Mouse (Mus musculus) mouse embryonic stem cell (cell line): ENCODE measurements around the gene Zfp672.
"Not testable (repeated sequence)": the region's sequence is repeated elsewhere in the genome, so short reads cannot be mapped to it uniquely, and the experiment has no call there.

Experiments
- in situ Hi-C, 2 experiments: fragments of 300-500 bp; cut with MboI; formaldehyde crosslinking; loops; 1 replicate in 1 of 2; 3 replicates in 1 of 2; pipeline ENCODE4 v1.14.3; 2019 to 2020; ENCODE audit warnings: low sequenced_read_pairs in 2 of 2, low pct_unique_long_range_greater_than_20kb in 1 of 2, mixed read lengths in 1 of 2; ENCODE audit not compliant: unreplicated experiment in 1 of 2

Gene Zfp672

GRCm38 (mm10) chr11:58331149-58331495 is 983 bp upstream of the Zfp672 start:
- in situ Hi-C loops, result no loop called here

GRCm38 (mm10) chr11:58329906-58330275 is 248 bp downstream of the Zfp672 start:
- in situ Hi-C loops, result no loop called here

- in situ Hi-C loops, result no loop called here
These were observed 3.4 kb downstream of the Zfp672 start for GRCm38 (mm10) chr11:58326781-58327180.

GRCm38 (mm10) chr11:58324614-58325229 is 5.4 kb downstream of the Zfp672 start:
- in situ Hi-C loops, result no loop called here

GRCm38 (mm10) chr11:58323570-58324340 is 6.4 kb downstream of the Zfp672 start:
- in situ Hi-C loops, result no loop called here

GRCm38 (mm10) chr11:58322824-58323569 is 7.1 kb downstream of the Zfp672 start:
- in situ Hi-C loops, result no loop called here

- in situ Hi-C loops, result no loop called here
These were observed 13.3 kb downstream of the Zfp672 start for GRCm38 (mm10) chr11:58316768-58317390.

GRCm38 (mm10) chr11:58316344-58316743 is 13.8 kb downstream of the Zfp672 start:
- in situ Hi-C loops, result no loop called here

GRCm38 (mm10) chr11:58315536-58316168 is 14.5 kb downstream of the Zfp672 start:
- in situ Hi-C loops, result no loop called here

- in situ Hi-C loops, result no loop called here
These were observed 16.1 kb downstream of the Zfp672 start for GRCm38 (mm10) chr11:58314069-58314468.

- in situ Hi-C loops, result no loop called here
These were observed 21.5 kb downstream of the Zfp672 start for GRCm38 (mm10) chr11:58308661-58309060.

GRCm38 (mm10) chr11:58307411-58308080 is 22.6 kb downstream of the Zfp672 start:
- in situ Hi-C loops, result no loop called here

- in situ Hi-C loops, result no loop called here
These were observed 23.3 kb downstream of the Zfp672 start, which contains the start of gene Zfp692 for GRCm38 (mm10) chr11:58306860-58307308. TSS of gene Zfp692 (plus strand) at chr11:58307069.

GRCm38 (mm10) chr11:58305299-58305698 is 24.8 kb downstream of the Zfp672 start:
- in situ Hi-C loops, result not testable (repeated sequence)

- in situ Hi-C loops, result no loop called here
These were observed 26.5 kb downstream of the Zfp672 start for GRCm38 (mm10) chr11:58303594-58303993.

- in situ Hi-C loops, result no loop called here
These were observed 27.2 kb downstream of the Zfp672 start for GRCm38 (mm10) chr11:58302774-58303445.

- in situ Hi-C loops, result no loop called here
These were observed 28.0 kb downstream of the Zfp672 start for GRCm38 (mm10) chr11:58301837-58302754.
